Mouse (Mus musculus) small intestine, adult 2 months (tissue): ENCODE measurements around the gene Hdac9. TPM values are rescaled to one million over a fixed set of nuclear protein-coding genes. Genes with fewer than 3 reads are reported as not detected.

Experiments
- H3K27ac ChIP-seq: fragments of 200-500 bp; 2 replicates; pipeline ENCODE4 v1.5.1; 2012; ENCODE audit warnings: low read depth, low read length, control low read depth, inconsistent platforms; ENCODE audit not compliant: insufficient read depth
- H3K27me3 ChIP-seq: fragments of 200-500 bp; 2 replicates; pipeline ENCODE4 v1.6.1; 2012; ENCODE audit warnings: mild to moderate bottlenecking, moderate library complexity, low read length, inconsistent platforms; ENCODE audit not compliant: control insufficient read depth, insufficient read depth
- H3K36me3 ChIP-seq: fragments of 200-500 bp; 2 replicates; pipeline ENCODE4 v1.6.1; 2012; ENCODE audit warnings: mild to moderate bottlenecking, low read length, control low read depth, inconsistent platforms; ENCODE audit not compliant: control insufficient read depth, insufficient read depth
- H3K4me1 ChIP-seq: fragments of 200-500 bp; 2 replicates; pipeline ENCODE4 v1.6.1; 2012; ENCODE audit warnings: low read length, inconsistent platforms, mixed read lengths; ENCODE audit not compliant: control insufficient read depth, insufficient read depth, insufficient read length
- H3K4me3 ChIP-seq: fragments of 200-500 bp; 2 replicates; pipeline ENCODE4 v1.5.1; 2012; ENCODE audit warnings: low read depth, mild to moderate bottlenecking, control low read depth, inconsistent platforms, low read length, moderate library complexity
- CTCF ChIP-seq: fragments of 200-500 bp; IDR thresholded peaks from 2 replicates; pipeline ENCODE4 v1.5.1; 2012; ENCODE audit warnings: low read depth, mild to moderate bottlenecking, control low read depth, inconsistent platforms, low read length, moderate library complexity, mixed read lengths; ENCODE audit not compliant: insufficient replicate concordance, insufficient read length; ENCODE audit errors: extremely low read depth
- POLR2A ChIP-seq: fragments of 200-500 bp; IDR thresholded peaks from 2 replicates; pipeline ENCODE4 v1.6.1; 2012; ENCODE audit warnings: low read depth, mild to moderate bottlenecking, control low read depth, inconsistent platforms, low read length, moderate library complexity
- WGBS: fragments of 180-500 bp; shearing (Covaris S2); methylation state at CpG from one replicate; pipeline ENCODE4 v1.1.7; 2018; 5-methylcytosine and 5-hydroxymethylcytosine counted together
- polyA plus RNA-seq: library from polyadenylated mRNA; depleted of rRNA; stranded (reverse); fragments of >200 nt; gene quantifications from 2 replicates; pipeline ENCODE4 v1.2.3, GENCODE M21; 2012

Hdac9 gene
- polyA plus RNA-seq, 1 experiment = 0.84 TPM

GRCm38 (mm10) chr12:34231621-34232150, 685.2 kb downstream of the Hdac9 start:
- 70% methylated on average over 4 of the region's 4 CpGs for WGBS
- no peaks in the 10 kb centered on the region for H3K27me3 ChIP-seq
- no peaks in the 10 kb centered on the region for H3K36me3 ChIP-seq

GRCm38 (mm10) chr12:34224505-34224904, 692.4 kb downstream of the Hdac9 start:
- no peaks in the 10 kb centered on the region for H3K4me1 ChIP-seq
- no peak overlapping the region for H3K27ac ChIP-seq
- no peaks in the 10 kb centered on the region for H3K36me3 ChIP-seq
- no peak overlapping the region for H3K4me3 ChIP-seq
- TF ChIP-seq POLR2A = no peak
- TF ChIP-seq CTCF = no peak
- no peaks in the 10 kb centered on the region for H3K27me3 ChIP-seq
- 38% methylated on average over 2 of the region's 2 CpGs for WGBS

More at GRCm38 (mm10) chr12:34231621-34232150, 685.2 kb downstream of the Hdac9 start:
- H3K4me3 ChIP-seq = no peak overlapping the region
- TF ChIP-seq CTCF = no peak
- H3K4me1 ChIP-seq = no peaks in the 10 kb centered on the region
- H3K27ac ChIP-seq = no peak overlapping the region

GRCm38 (mm10) chr12:34221014-34221413, 695.9 kb downstream of the Hdac9 start:
- no peak overlapping the region for H3K27ac ChIP-seq
- H3K4me3 ChIP-seq = no peak overlapping the region
- no peaks in the 10 kb centered on the region for H3K4me1 ChIP-seq
- H3K36me3 ChIP-seq = no peaks in the 10 kb centered on the region
- TF ChIP-seq CTCF (no peak), POLR2A (no peak)
- no peaks in the 10 kb centered on the region for H3K27me3 ChIP-seq
- 64% methylated on average over 9 of the region's 9 CpGs for WGBS

GRCm38 (mm10) chr12:34220051-34220926, 696.6 kb downstream of the Hdac9 start:
- no peak overlapping the region for H3K4me3 ChIP-seq
- 48% methylated on average over 9 of the region's 9 CpGs for WGBS
- H3K4me1 ChIP-seq = no peaks in the 10 kb centered on the region
- no peaks in the 10 kb centered on the region for H3K27me3 ChIP-seq
- no peaks in the 10 kb centered on the region for H3K36me3 ChIP-seq
- no peak overlapping the region for H3K27ac ChIP-seq
- TF ChIP-seq CTCF = no peak
- TF ChIP-seq POLR2A = no peak

- Histone ChIP-seq H3K27ac (no peak overlapping the region), H3K27me3 (no peaks in the 10 kb centered on the region), H3K4me1 (no peaks in the 10 kb centered on the region), H3K4me3 (no peak overlapping the region), H3K36me3 (no peaks in the 10 kb centered on the region)
- TF ChIP-seq POLR2A (no peak), CTCF (no peak)
- 96% methylated on average over 2 of the region's 2 CpGs for WGBS
Observed at GRCm38 (mm10) chr12:34218561-34218960, 698.3 kb downstream of the Hdac9 start.

GRCm38 (mm10) chr12:34215023-34216020, 701.6 kb downstream of the Hdac9 start:
- Histone ChIP-seq H3K36me3 (no peaks in the 10 kb centered on the region), H3K4me3 (no peak overlapping the region), H3K4me1 (no peaks in the 10 kb centered on the region), H3K27ac (no peak overlapping the region), H3K27me3 (no peaks in the 10 kb centered on the region)
- TF ChIP-seq POLR2A (no peak), CTCF (no peak)
- WGBS = 67% methylated on average over 17 of the region's 17 CpGs
